Mouse (Mus musculus) bone marrow, adult 2 months (tissue): ENCODE measurements at regions not wholly inside any gene's neighbourhood (a gene's known extent, or its start where the extent isn't known, plus 50 kb on each side); places are given as distances from the start of the nearest gene placed in this dataset.

Experiments used
- H3K27ac ChIP-seq: fragments of 200-500 bp; 2 replicates; pipeline ENCODE4 v1.5.1; 2012; ENCODE audit warnings: low read depth, mild to moderate bottlenecking, control low read depth, inconsistent platforms, low read length; ENCODE audit not compliant: control insufficient read depth, poor library complexity, insufficient read depth
- H3K4me1 ChIP-seq: fragments of 200-500 bp; 2 replicates; pipeline ENCODE4 v1.6.1; 2011; ENCODE audit warnings: low read length; ENCODE audit not compliant: control insufficient read depth, insufficient read depth
- H3K4me3 ChIP-seq: fragments of 200-500 bp; replicated peaks from 2 replicates; pipeline ENCODE3; 2011; ENCODE audit warnings: mild to moderate bottlenecking, low read depth, low read length, control low read depth; ENCODE audit not compliant: control insufficient read depth
- CTCF ChIP-seq: fragments of 200-500 bp; IDR thresholded peaks from 2 replicates; pipeline ENCODE4 v1.5.1; 2011; ENCODE audit warnings: low read length, control low read depth; ENCODE audit not compliant: control insufficient read depth, insufficient read depth
- POLR2A ChIP-seq: fragments of 200-500 bp; IDR thresholded peaks from 2 replicates; pipeline ENCODE4 v1.6.1; 2011; ENCODE audit warnings: low read depth, mild to moderate bottlenecking, control low read depth, low read length, borderline replicate concordance; ENCODE audit not compliant: control insufficient read depth
- WGBS: fragments of 180-500 bp; shearing (Covaris S2); methylation state at CpG from one replicate; pipeline ENCODE4 v1.1.7; 2018; 5-methylcytosine and 5-hydroxymethylcytosine counted together

DNA sequence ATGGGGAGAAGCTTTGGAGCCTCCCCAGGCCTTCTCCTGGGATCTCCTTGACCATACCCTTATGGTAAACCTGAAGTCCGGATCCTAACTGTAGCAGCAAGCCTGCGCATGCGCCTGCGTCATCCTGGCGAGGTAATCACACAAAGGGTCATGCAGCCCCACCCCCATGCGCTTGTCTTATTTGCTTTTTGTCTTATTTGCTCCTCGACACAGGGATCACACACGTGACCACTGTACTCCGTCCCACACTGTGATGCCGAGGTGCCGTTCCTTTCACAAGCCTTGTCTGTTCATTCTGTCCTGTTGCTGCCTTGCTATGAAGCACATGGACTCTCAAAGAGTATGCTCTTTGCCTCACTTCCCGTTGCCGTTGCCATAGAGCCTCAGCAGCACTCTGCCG, 120.9 kb downstream of the Ddx11 start:
- Histone ChIP-seq H3K4me1 (no peaks in the 10 kb centered on the region), H3K4me3 (no peak overlapping the region), H3K27ac (no peak overlapping the region)
- no peak for TF ChIP-seq CTCF
- TF ChIP-seq POLR2A: no peak
- WGBS: 90% methylated on average over 14 of the region's 14 CpGs

DNA sequence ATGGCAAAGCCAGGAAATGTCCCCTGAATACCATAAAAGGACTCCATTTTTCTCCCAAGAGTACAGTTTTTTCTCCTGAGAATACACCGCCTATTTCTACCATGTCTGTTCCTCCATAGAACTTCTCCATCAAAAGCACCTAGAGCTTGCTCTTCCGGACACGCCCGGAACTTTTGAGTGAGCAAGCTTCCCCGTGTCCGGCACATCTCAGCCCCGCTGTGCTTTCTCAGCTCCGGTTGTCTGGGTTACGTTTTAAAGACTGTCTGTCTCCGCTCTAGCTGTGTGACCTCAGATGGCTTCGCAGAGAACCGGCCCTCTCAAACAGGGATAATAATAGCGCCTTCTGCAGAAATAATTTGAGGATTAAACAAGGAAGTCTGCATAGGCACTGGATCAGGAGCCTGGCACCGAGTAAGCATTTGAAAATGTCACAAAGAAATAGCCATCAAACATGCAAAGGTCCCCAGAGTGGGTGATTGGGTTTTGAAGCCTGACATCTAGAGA, 122.8 kb downstream of the Ddx11 start:
- WGBS: 85% methylated on average over 14 of the region's 14 CpGs
- no peak overlapping the region for H3K4me3 ChIP-seq
- no peaks in the 10 kb centered on the region for H3K4me1 ChIP-seq
- TF ChIP-seq POLR2A: no peak
- no peak for TF ChIP-seq CTCF
- H3K27ac ChIP-seq: no peak overlapping the region

DNA sequence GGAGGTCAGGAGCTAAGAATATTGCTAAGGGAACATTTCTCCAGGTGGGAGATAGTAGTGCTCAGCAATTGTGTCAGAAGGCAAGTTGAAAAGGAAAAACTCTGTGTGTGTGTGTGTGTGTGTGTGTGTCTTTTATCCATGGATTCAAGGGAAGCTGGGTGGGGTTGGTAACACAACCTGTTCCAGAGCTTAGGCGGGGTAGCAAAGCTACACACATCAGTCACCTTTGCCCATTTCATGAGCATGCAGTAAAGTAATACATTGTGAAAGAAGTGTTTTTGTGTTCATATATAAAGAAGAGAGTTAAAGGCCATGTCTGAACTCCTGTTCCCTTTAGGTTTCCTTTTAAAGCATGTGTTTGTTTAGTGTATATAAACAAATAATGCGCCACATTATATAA, 128.2 kb downstream of the Ddx11 start:
- no peak for TF ChIP-seq POLR2A
- H3K27ac ChIP-seq: no peak overlapping the region
- H3K4me1 ChIP-seq: no peaks in the 10 kb centered on the region
- 89% methylated on average over 2 of the region's 2 CpGs for WGBS
- H3K4me3 ChIP-seq: no peak overlapping the region

DNA sequence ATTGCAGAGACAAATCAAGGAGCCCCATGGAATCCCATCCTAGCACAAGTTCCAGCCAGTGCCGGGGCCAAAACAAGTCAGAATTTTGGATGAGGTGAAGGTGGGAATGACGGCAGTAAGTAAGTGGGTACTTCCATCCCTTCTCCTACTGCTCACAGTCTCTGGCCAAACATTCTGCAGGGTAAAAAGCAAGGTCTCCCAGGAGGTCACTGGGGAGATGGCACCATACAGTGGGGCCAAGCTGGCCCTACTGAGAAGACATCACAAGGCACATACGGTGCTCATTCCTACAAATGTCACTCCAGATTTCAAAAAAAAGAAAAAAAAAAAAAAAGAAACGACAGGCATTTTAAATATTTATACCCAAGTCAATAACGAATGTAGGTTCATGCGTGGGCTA, 129.6 kb downstream of the Ddx11 start:
- no peaks in the 10 kb centered on the region for H3K4me1 ChIP-seq
- WGBS: 86% methylated on average over 6 of the region's 6 CpGs
- TF ChIP-seq CTCF: no peak
- no peak for TF ChIP-seq POLR2A
- H3K27ac ChIP-seq: no peak overlapping the region
- no peak overlapping the region for H3K4me3 ChIP-seq

DNA sequence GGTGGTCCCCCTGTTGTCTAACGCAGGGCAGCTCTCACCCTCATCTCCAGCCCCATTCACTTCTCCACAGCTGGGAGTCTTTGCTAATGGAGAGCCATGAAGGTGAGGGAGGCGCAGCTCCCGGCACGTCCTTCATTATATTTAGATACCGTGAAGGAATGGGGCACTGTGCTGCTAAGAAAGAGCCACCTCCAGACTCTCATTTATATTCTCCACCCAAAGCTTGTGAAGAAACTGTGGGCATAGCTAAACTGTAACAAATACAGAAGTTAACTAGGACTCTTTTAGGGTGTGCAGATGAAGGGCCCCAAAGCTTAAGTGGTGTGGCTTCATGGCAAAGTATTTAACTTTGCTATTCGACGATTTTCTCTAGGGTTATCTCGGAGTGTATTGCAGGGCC, 136.4 kb downstream of the Ddx11 start:
- no peak overlapping the region for H3K4me3 ChIP-seq
- no peak overlapping the region for H3K27ac ChIP-seq
- no peaks in the 10 kb centered on the region for H3K4me1 ChIP-seq
- TF ChIP-seq CTCF: no peak
- TF ChIP-seq POLR2A: no peak
- 75% methylated on average over 8 of the region's 8 CpGs for WGBS

DNA sequence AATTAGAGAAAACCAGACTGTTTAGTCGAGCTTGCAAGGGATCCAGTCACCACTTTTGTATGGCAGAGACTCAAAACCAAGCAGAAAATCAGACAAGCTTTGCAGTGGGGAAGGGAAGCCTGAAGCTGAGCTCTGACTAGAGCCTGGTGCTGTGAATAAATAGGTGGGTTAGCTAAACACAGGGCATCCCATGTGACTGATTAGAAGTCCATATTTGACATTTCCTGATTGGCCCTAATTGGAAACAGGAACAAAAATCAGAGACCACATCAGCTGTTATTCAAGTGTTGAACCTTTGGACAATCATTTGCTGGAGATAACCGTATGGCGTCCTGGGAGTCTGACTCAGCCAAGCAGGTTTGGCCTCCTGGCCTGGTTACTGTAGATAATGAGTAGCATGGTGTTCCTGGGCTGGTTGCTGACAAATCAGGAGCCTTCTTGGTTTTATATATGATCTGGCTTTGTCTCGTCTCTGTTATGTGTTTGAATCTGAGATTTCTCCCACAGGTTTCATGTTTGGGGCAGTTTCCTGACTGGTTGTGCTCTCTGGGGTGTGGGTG, 139.4 kb downstream of the Ddx11 start:
- no peak for TF ChIP-seq CTCF
- TF ChIP-seq POLR2A: no peak
- H3K27ac ChIP-seq: no peak overlapping the region
- no peaks in the 10 kb centered on the region for H3K4me1 ChIP-seq
- WGBS: 64% methylated on average over 4 of the region's 4 CpGs
- H3K4me3 ChIP-seq: no peak overlapping the region

DNA sequence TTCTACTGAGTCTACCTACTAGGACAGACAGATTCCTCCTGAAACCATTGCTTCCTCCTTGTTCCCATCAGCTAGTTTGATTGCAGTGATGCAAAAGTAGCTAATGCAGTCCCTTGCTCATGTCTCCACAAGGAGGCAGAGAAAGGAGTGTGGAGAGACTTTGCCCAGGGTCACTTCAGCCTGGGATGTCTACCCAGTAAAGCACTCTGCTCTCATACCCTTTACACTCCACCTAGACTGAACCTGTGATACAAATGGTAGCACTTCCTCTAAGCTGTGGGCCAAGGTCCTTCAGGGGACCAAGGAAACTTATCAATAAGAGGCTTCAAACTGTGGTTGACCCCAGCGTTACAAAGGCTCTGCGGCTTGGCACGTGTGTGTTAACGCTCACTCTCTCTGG, 140.1 kb downstream of the Ddx11 start:
- H3K4me1 ChIP-seq: no peaks in the 10 kb centered on the region
- no peak overlapping the region for H3K4me3 ChIP-seq
- WGBS: 85% methylated on average over 4 of the region's 4 CpGs
- no peak for TF ChIP-seq CTCF
- no peak for TF ChIP-seq POLR2A
- no peak overlapping the region for H3K27ac ChIP-seq

DNA sequence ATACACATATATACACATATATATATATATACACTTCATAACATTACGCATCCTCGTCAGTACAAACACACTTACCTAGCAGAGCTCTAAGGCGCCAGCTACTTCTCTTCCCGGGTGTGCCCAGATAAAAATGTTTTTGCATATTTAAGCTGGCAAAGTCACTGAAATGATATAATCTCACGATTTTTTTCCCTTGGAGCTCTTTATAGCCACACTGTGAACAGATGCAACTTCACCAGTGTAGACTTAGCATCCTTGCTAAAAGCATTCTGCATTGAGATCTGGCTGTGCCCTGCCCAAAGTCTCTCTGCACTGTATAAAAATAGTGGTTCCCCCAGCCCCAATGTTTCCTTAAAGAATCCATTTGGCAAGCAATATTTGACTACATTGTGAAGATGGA, 143.5 kb downstream of the Ddx11 start:
- H3K4me3 ChIP-seq: no peak overlapping the region
- TF ChIP-seq POLR2A (no peak), CTCF (no peak)
- no peaks in the 10 kb centered on the region for H3K4me1 ChIP-seq
- no peak overlapping the region for H3K27ac ChIP-seq
- 69% methylated on average over 5 of the region's 5 CpGs for WGBS

DNA sequence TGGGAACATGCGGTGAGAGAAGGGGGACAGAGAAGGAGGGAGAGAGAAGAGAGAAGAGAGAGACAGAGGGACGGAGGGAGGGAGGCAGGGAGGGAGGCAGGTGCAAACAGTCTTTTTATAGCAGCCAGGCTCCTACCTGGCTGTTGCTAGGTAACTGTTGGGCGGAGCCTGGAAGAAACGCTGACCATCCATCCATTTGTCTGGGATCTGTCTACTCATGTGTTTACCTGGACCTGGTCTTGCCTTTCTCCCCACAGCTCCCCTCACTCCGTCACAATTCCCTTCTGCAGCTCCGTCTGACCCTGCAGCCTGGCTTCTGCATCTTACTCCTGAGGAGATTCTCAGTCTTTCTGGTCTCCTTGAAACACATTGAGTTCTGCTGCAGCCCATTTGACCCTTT, 144.5 kb downstream of the Ddx11 start:
- Histone ChIP-seq H3K27ac (no peak overlapping the region), H3K4me3 (no peak overlapping the region), H3K4me1 (no peaks in the 10 kb centered on the region)
- WGBS: 59% methylated on average over 6 of the region's 6 CpGs
- TF ChIP-seq CTCF: no peak
- TF ChIP-seq POLR2A: no peak
